Mouse (Mus musculus): ENCODE data around the gene Filip1.

The Filip1 gene

DNA sequence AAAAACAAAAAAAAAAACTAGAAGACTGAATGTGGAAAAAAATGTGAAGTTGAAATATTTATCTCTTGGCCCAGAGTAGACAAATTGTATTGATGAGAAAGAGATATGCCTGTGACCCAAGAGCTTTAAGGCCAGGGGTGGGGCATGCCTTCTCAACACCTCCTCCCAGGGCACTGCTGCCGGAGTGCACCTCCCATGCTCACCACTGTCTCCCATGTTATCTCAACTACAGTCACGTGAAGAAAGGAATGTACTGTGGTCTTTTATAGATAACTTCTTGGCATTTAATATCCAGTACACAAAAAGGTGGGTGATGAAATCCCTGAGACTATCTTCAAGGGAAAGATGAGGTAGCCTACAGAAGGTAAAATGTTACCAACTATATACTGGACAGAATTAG, 64.7 kb downstream of the Filip1 start:
- no peak for DNase-seq (ENCODE audit: low read depth)

DNA sequence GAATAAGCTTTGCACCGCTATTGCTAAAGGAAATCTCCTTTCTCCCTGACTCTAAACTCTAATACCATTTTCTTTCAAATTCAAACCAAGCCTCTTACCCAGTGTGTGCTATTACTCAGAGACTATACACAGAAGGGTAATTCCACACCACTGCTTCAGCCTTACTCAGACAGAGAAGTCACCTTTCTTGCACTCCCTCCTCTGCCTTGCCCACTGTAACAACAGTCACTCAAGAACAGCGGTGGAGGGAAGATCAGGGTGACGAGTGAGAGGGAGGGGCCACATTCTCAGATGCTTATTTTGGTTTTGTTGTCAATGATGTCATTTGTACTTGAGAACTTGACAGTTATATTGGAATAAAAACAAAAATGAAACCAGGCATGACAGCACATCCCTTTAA, 65.2 kb downstream of the Filip1 start:
- DNase-seq (ENCODE audit: low read depth), result no peak

- DNase-seq (ENCODE audit: low read depth), result no peak
Observed at GRCm38 (mm10) chr9:79944872-79945271, 67.8 kb downstream of the Filip1 start.

DNA sequence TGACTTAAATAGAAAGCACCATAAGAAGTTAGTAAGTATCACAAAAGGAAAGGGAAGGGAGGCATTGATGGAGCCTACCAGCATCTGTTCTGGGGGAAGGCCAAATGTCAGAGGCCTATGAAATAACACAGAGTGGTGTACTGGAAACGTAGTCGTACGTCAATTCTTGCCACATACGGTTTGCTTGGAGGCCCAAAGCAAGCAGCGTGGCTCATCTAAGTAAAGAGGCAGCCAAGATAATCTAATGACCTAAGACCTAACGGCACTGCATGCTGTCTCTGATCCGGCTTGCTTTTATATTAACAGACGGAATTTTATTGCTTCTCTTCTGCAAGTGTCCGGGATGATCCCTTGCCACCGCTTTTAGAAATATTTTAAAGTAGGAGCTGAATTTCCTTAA, 68.7 kb downstream of the Filip1 start:
- no peak for DNase-seq (ENCODE audit: low read depth)

DNA sequence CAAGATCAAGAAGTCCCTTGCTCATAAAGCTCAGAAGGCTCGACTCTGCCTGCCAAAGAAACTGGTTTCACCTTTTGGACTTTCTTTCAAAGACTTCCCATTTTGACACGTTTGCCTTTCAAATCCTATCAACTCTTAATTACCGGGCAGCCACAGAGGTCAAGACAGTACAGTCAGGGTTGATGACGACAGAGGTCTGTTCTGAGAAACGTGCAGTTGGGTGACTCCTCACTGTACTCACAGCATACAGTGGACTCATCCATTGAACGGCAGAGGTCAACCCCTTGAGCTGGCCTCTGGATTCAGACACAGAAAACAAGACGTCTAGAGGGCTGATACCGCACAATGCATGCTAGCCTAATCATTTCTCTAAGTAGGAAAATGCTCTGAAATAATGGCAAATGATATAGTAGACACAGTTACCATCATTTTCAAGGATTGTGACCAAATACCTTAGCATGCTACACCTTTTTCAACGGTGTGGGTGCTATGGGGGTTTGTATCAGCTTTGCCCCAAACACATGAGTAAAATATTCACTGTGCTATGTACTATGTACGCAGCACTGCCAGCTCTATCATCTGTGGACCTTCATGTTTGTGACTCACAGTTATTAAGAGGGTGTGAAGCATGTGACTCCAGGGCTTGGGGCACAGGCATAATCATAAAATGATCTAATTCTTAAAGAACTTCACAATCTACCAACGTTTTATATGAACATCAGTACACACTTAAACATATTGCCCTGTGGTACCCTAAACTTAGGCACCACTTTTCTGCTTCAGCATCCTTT, 74.0 kb downstream of the Filip1 start:
- DNase-seq (ENCODE audit: low read depth), result no peak

DNA sequence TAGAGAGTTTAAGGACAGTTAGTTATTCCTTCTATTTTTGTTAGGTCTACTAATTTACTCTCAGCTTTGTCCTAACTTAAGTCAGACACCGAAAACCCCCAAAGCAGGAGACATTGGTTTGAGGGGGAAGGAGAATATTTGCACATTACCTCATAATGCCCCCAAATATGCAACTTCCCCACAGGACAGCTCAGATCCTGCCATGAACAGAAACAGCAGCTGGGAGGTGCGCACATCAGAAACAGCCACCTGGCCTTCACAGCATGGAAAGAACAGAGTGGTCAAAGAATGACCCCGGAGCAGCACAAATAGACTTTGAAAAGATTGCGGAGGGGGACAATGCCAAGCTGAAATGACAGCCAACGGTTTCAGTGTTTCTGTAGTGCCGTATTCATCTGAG, 75.1 kb downstream of the Filip1 start:
- DNase-seq (ENCODE audit: low read depth), result no peak

GRCm38 (mm10) chr9:79932578-79932977, 80.1 kb downstream of the Filip1 start:
- DNase-seq (ENCODE audit: low read depth), result no peak

DNA sequence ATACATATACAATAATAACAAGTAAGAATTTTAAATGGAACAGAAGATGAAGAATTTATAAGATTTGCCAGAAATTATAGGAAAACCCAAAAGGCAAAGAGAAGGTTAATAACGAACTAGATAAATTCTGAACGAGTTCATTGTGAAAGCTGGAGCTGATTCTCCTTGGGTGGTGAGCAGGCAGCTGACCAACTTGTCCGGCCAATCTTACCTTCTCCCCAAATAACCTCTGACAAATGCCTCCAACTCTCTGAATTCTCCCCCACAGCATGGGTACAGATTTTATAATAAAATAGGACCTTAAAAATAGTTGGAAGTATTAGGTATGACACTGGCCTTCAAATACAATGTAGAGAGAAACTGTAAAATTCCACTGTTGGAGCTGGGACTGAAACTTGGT, 84.6 kb downstream of the Filip1 start:
- DNase-seq (ENCODE audit: low read depth), result no peak

GRCm38 (mm10) chr9:79927156-79927870, 85.3 kb downstream of the Filip1 start:
- DNase-seq (ENCODE audit: low read depth), result peak; percentile 41

GRCm38 (mm10) chr9:79926464-79927155, 86.0 kb downstream of the Filip1 start:
- peak; percentile 60 for DNase-seq (ENCODE audit: low read depth)

GRCm38 (mm10) chr9:79925950-79926349, 86.7 kb downstream of the Filip1 start:
- DNase-seq (ENCODE audit: low read depth), result peak; percentile 5

- DNase-seq (ENCODE audit: low read depth), result no peak
Observed at GRCm38 (mm10) chr9:79923262-79923661, 89.4 kb downstream of the Filip1 start.

DNA sequence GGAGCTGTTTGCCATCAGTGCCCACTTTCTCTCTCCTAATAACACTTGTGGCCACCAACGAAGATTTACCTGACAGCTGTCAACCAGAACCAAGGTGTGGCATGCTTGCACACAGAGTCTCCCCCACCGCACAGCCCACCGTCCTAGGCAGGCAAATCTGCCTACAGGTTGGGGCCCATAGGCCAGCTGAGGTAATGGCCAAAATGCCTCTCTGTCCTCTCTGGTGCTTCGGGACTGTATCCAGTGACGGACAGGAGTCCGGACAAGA, 90.2 kb downstream of the Filip1 start:
- DNase-seq (ENCODE audit: low read depth), result no peak

DNA sequence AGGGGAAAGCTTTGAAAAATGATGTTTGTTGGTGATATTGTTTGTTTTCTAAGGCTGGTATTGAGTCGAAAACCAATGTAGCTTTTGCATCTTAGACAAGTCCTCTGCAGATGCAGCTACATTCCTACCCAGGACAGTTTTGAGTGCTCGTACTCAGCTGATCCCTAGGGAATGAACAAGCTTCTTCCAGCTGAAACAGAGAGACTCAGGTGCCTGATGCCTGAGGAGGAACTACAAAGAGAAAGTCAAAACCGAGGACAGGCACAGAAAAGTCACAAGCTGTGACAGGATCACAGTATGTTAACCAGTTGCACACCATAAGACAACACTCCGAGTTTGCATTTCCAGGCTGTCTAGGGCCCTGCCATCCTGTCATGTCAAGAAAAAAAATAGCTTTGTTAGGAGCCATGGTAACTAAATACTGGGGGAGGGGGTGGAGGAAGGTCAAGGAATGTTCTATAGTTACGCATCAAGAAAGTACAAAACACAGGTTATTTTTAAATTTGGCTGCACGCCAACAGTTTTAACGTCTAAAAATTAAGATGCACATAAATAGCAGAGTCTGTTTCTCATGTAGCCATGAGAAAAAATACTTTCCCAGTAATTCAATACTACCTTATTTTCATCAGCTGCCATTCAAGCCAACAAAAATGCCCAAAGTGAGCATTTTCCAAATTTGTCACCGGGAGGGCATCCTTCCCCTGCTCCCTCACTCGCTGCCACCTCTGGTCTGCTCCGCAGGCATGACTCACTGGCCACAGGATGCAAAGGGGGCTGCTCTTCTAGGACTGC, 90.8 kb downstream of the Filip1 start:
- DNase-seq (ENCODE audit: low read depth), result peak; percentile 30

GRCm38 (mm10) chr9:79920540-79920933, 92.1 kb downstream of the Filip1 start:
- DNase-seq (ENCODE audit: low read depth), result no peak

DNA sequence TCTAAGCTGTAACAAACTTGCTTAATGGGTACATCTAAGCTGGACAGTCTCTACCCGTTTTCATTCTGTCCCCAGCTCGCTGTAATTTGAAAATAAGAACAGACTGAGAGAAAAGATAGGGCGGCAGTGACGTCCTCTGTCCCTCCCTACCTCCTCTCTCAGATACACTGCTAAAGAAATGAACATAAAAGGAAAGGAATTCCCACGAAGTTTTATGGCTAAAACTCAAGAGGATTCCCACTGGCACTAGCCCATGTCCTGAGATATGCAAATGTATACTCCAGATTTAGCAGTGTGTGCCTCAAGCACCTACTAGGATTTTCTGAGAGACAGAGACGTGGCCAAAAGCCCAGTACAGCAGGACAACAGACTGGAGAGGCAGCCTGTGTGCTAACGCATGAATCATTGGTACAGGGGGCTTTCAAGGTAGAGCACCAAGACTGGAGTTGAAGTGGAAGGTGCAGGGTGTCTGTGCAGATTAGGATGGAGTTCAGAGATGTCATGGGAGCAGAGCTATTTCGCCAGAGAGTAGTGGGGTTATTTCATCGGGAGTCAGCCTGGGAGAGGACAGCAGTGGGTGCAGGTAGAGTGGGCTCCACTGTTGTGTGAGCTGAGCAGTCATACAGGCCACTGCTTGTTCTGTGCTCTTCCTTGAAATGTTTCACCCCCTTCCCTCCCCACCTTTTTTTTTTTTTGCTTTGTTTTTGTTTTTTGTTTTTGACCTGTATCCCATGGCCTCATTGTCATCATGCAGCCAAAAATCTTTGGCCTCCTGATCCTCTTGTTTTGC, 92.7 kb downstream of the Filip1 start:
- DNase-seq (ENCODE audit: low read depth), result no peak

DNA sequence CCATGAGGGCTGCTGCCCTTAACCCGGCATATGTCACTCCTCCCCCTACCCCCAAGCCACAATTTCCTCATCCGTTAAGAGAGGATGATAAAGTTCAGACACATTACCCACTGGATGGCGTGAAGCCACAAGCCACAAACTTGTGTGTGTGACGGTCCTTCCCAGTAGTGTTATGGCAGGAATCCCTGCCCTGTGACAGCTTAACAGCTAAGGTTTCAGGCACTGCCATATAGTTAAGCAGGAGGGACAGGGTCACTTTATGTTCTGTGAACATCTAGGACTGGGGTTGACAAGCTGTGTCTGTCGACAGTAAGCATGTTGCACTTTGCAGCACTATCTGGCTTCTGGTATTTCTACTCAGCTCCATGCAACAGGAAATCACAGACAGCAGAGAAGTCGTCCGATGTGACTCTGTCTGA, 93.3 kb downstream of the Filip1 start:
- no peak for DNase-seq (ENCODE audit: low read depth)

GRCm38 (mm10) chr9:79918325-79919117, 94.1 kb downstream of the Filip1 start:
- no peak for DNase-seq (ENCODE audit: low read depth)

DNA sequence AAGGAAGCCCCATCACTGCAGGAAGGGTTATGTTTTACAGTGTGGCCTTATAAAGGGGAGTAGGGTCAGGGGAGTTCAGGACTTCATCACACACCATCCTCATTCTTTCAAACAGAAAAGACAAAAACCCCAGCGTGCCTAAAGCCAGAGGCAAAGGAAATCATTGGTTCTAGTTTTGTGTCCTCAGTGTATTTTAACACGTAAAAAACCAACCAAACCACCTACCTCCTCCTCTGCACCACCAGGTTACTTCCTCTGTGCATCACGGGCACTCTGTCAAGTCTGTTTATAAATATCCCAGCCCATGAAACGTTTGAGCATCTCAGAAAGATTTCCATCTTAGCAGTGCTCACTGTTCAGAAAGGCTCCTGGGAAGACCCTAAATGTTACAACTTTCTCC, 98.4 kb downstream of the Filip1 start:
- DNase-seq (ENCODE audit: low read depth), result no peak

GRCm38 (mm10) chr9:79912971-79913370, 99.7 kb downstream of the Filip1 start:
- DNase-seq (ENCODE audit: low read depth), result no peak

DNA sequence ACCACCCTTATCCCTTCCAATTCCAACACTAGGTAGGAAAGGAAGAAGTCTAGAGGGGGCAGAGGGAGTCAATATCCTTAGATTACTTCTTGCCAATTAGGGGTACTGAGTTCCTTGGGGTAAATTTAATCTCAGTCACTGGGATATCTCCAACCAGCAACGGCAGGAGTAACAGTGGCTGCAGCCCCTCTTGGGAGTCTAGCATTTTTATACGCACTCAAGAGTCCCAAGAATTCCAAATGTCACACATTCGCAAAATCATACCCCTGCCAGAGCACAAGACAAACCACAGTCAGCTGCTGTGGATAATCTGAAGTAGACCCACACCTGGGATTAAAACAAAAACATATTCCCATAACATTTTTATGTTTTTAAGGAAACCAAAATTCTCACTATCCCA, 102.5 kb downstream of the Filip1 start:
- DNase-seq (ENCODE audit: low read depth), result no peak

Data from fibroblast of lung, adult 2 months (primary cell).